Mouse (Mus musculus) CH12.LX (cell line): Measurements from ENCODE around the gene D430019H16Rik. TPM values are rescaled to one million over a fixed set of nuclear protein-coding genes. Genes with fewer than 3 reads are reported as not detected.

Experiments
- DNase-seq: peaks from one replicate; pipeline ENCODE4 v3.0.0-alpha.2; 2013; ENCODE audit errors: extremely low read depth
- H3K27ac ChIP-seq: 2 replicates; pipeline ENCODE4 v1.5.1; 2012; ENCODE audit warnings: low read depth, mild to moderate bottlenecking, control low read depth, moderate library complexity; ENCODE audit not compliant: insufficient read depth
- H3K27me3 ChIP-seq: replicated peaks from 2 replicates; pipeline ENCODE3; 2012; ENCODE audit warnings: inconsistent platforms
- H3K36me3 ChIP-seq, 2 experiments: replicated peaks in 1 of 2; 2 replicates each; pipeline versions ENCODE3 to v1.6.1; 2012; ENCODE audit warnings: inconsistent platforms in 1 of 2, low read length in 1 of 2, mild to moderate bottlenecking in 1 of 2, mixed read lengths in 1 of 2, moderate library complexity in 1 of 2; ENCODE audit not compliant: control insufficient read depth in 1 of 2, insufficient read depth in 1 of 2
- H3K4me1 ChIP-seq, 2 experiments: 2 replicates each; pipeline ENCODE4 v1.6.1; 2012; ENCODE audit warnings: inconsistent platforms in 1 of 2, moderate library complexity in 1 of 2; ENCODE audit not compliant: insufficient read depth in 2 of 2, control insufficient read depth in 1 of 2
- H3K4me2 ChIP-seq: 2 replicates; pipeline ENCODE4 v1.6.1; 2012; ENCODE audit warnings: low read depth, mild to moderate bottlenecking, control low read depth; ENCODE audit not compliant: poor library complexity, insufficient read depth, severe bottlenecking
- H3K4me3 ChIP-seq, 3 experiments: fragments of 150-350 bp in 1 of 3; sonication (generic) in 1 of 3; replicated peaks in 1 of 3; 2 replicates each; pipeline versions ENCODE3 to v1.5.1; 2011 to 2012; ENCODE audit warnings: low read depth in 2 of 3, low read length in 2 of 3, mild to moderate bottlenecking in 2 of 3, moderate library complexity in 2 of 3, control low read depth in 1 of 3, improper control_type of control experiment in 1 of 3, inconsistent platforms in 1 of 3, mixed read lengths in 1 of 3; ENCODE audit not compliant: poor library complexity in 1 of 3
- H3K79me2 ChIP-seq: replicated peaks from 2 replicates; pipeline ENCODE4 v1.6.1; 2012; ENCODE audit warnings: mild to moderate bottlenecking, moderate library complexity; ENCODE audit not compliant: control insufficient read depth, poor library complexity, insufficient read depth, severe bottlenecking; ENCODE audit errors: extremely low read depth
- H3K9ac ChIP-seq: 2 replicates; pipeline ENCODE4 v1.6.1; 2012; ENCODE audit warnings: low read depth, mild to moderate bottlenecking, control low read depth, moderate library complexity; ENCODE audit not compliant: insufficient read depth
- H3K9me3 ChIP-seq: replicated peaks from 2 replicates; pipeline ENCODE3; 2012; ENCODE audit warnings: low read length, inconsistent platforms, mixed read lengths
- BHLHE40 ChIP-seq: IDR thresholded peaks from 2 replicates; pipeline ENCODE4 v1.6.1; 2011; ENCODE audit warnings: mild to moderate bottlenecking, low read depth, low read length, improper control_type of control experiment
- CTCF ChIP-seq, 2 experiments: IDR thresholded peaks in 1 of 2; conservative IDR thresholded peaks in 1 of 2; 2 replicates each; pipeline ENCODE4 v1.5.1; 2011 to 2012; ENCODE audit warnings: low read depth in 2 of 2, low read length in 2 of 2, improper control_type of control experiment in 1 of 2, inconsistent platforms in 1 of 2, mild to moderate bottlenecking in 1 of 2, moderate library complexity in 1 of 2
- GABPA ChIP-seq: IDR thresholded peaks from 2 replicates; pipeline ENCODE4 v1.6.1; 2012; ENCODE audit warnings: low read depth, low read length, improper control_type of control experiment, inconsistent platforms; ENCODE audit not compliant: insufficient replicate concordance
- HCFC1 ChIP-seq: IDR thresholded peaks from 2 replicates; pipeline ENCODE4 v1.6.1; 2012; ENCODE audit warnings: low read depth, mild to moderate bottlenecking, inconsistent platforms, low read length, improper control_type of control experiment
- JUND ChIP-seq: conservative IDR thresholded peaks from 2 replicates; pipeline ENCODE4 v1.6.1; 2011; ENCODE audit warnings: low read depth, low read length, improper control_type of control experiment
- MAX ChIP-seq: IDR thresholded peaks from 2 replicates; pipeline ENCODE4 v1.6.1; 2011; ENCODE audit warnings: low read length, improper control_type of control experiment
- MEF2A ChIP-seq: IDR thresholded peaks from 2 replicates; pipeline ENCODE4 v1.6.1; 2014; ENCODE audit warnings: low read depth, mild to moderate bottlenecking, inconsistent platforms, low read length, improper control_type of control experiment, borderline replicate concordance
- NELFE ChIP-seq: IDR thresholded peaks from 2 replicates; pipeline ENCODE4 v1.6.1; 2011; ENCODE audit warnings: low read depth, low read length, improper control_type of control experiment
- NRF1 ChIP-seq: IDR thresholded peaks from 2 replicates; pipeline ENCODE4 v1.6.1; 2014; ENCODE audit warnings: low read depth, mild to moderate bottlenecking, inconsistent platforms, low read length, improper control_type of control experiment, moderate library complexity
- POLR2AphosphoS2 ChIP-seq: IDR thresholded peaks from 2 replicates; pipeline ENCODE4 v1.6.1; 2011; ENCODE audit warnings: low read depth, low read length, improper control_type of control experiment
- RCOR1 ChIP-seq: conservative IDR thresholded peaks from 2 replicates; pipeline ENCODE4 v1.6.1; 2012; ENCODE audit warnings: low read depth, mild to moderate bottlenecking, inconsistent platforms, low read length, improper control_type of control experiment
- TCF12 ChIP-seq: IDR thresholded peaks from 2 replicates; pipeline ENCODE4 v1.6.1; 2014; ENCODE audit warnings: low read depth, mild to moderate bottlenecking, inconsistent platforms, low read length, improper control_type of control experiment
- USF1 ChIP-seq: IDR thresholded peaks from 2 replicates; pipeline ENCODE4 v1.6.1; 2014; ENCODE audit warnings: low read depth, mild to moderate bottlenecking, inconsistent platforms, low read length, improper control_type of control experiment
- USF2 ChIP-seq: conservative IDR thresholded peaks from 2 replicates; pipeline ENCODE4 v1.6.1; 2011; ENCODE audit warnings: low read depth, low read length, improper control_type of control experiment
- ZKSCAN1 ChIP-seq: IDR thresholded peaks from 2 replicates; pipeline ENCODE4 v1.6.1; 2012; ENCODE audit warnings: low read depth, inconsistent platforms, low read length, improper control_type of control experiment, borderline replicate concordance
- dilution Hi-C: fragments of 300-500 bp; cut with MboI; formaldehyde crosslinking; loops from 2 replicates; pipeline ENCODE4 v1.14.3; 2020; ENCODE audit warnings: low sequenced_read_pairs; ENCODE audit not compliant: extremely low pct_unique_long_range_greater_than_20kb, extremely low pct_ligation_motif_present
- in situ Hi-C: fragments of 300-500 bp; cut with MboI; formaldehyde crosslinking; loops from 3 replicates; pipeline ENCODE4 v1.14.3; 2019; ENCODE audit warnings: low sequenced_read_pairs, low pct_ligation_motif_present, low pct_unique_long_range_greater_than_20kb, mixed read lengths
- polyA plus RNA-seq: library from polyadenylated mRNA; unstranded; fragments of >175 nt; gene quantifications from 2 replicates; pipeline ENCODE4 v1.2.1, GENCODE M21; 2012; ENCODE audit warnings: low read depth; ENCODE audit not compliant: insufficient read length
- total RNA-seq, 2 experiments: library from RNA; depleted of rRNA; stranded (reverse); fragments of 300-350 nt in 1 of 2; fragments of >200 nt in 1 of 2; gene quantifications; 2 replicates each; pipeline ENCODE4 v1.2.3; 2012 to 2014

D430019H16Rik gene
- total and polyA plus RNA-seq, 3 experiments: 0.42 to 0.96 (median 0.91) TPM

- Histone ChIP-seq H3K4me1 (peaks cover 0 to 20% of the 10 kb centered on the region in 2 experiments; a peak in 2 of 4 replicates), H3K9me3 (peaks cover 6% of the 10 kb centered on the region), H3K27ac (no peak overlapping the region), H3K36me3 (no peaks in the 10 kb centered on the region), H3K27me3 (peaks cover 8% of the 10 kb centered on the region), H3K4me2 (no peak overlapping the region), H3K9ac (no peak overlapping the region), H3K4me3 (no peak overlapping the region), H3K79me2 (no peaks in the 10 kb centered on the region)
- in situ Hi-C loops (no loop called here), dilution Hi-C loops (no loop called here)
- TF ChIP-seq JUND: no peak
- TF ChIP-seq CTCF (conservative IDR thresholded peaks at IDR 0.05 in 1 of 2, IDR thresholded peaks at IDR 0.05 in 1 of 2; ENCODE audit: low read depth in 2 of 2, low read length in 2 of 2): no peak
- TF ChIP-seq GABPA: no peak
- TF ChIP-seq BHLHE40: no peak
- DNase-seq: no peak
Observed at GRCm38 (mm10) chr12:105449239-105449638, 4.4 kb upstream of the D430019H16Rik start.

GRCm38 (mm10) chr12:105454258-105455062 lies 804 bp downstream of the D430019H16Rik start:
- TF ChIP-seq NELFE (no peak), TCF12 (no peak), ZKSCAN1 (no peak), HCFC1 (no peak), MEF2A (no peak), CTCF (conservative IDR thresholded peaks at IDR 0.05 in 1 of 2, IDR thresholded peaks at IDR 0.05 in 1 of 2; ENCODE audit: low read depth in 2 of 2, low read length in 2 of 2) (no peak), RCOR1 (no peak), USF2 (no peak), POLR2AphosphoS2 (no peak), MAX (no peak), NRF1 (no peak), USF1 (no peak)
- TF ChIP-seq, all 38 proteins: peak for 0
- peaks cover 0 to 27% of the 10 kb centered on the region in 2 experiments; a peak in 2 of 4 replicates for H3K4me1 ChIP-seq
- H3K9ac ChIP-seq: no peak overlapping the region
- no peak overlapping the region for H3K27ac ChIP-seq
- in situ Hi-C loops (no loop called here), dilution Hi-C loops (no loop called here)
- H3K4me2 ChIP-seq: no peak overlapping the region
- H3K27me3 ChIP-seq: peaks cover 6% of the 10 kb centered on the region
- H3K36me3 ChIP-seq: no peaks in the 10 kb centered on the region
- DNase-seq: no peak
- H3K4me3 ChIP-seq: no peak overlapping the region
- H3K79me2 ChIP-seq: no peaks in the 10 kb centered on the region
- H3K9me3 ChIP-seq: no peaks in the 10 kb centered on the region
